ENCODE assay signal across 10 mouse cellular contexts in genomic region chr7:132658058-132658450, GRCm38 (mm10). TPM values are rescaled to one million over a fixed set of nuclear protein-coding genes. Genes with fewer than 3 reads are reported as not detected.
DNase-seq lines count a peak whose midpoint lies in the region; ATAC-seq and TF ChIP-seq lines count a peak whose summit lies in the region.
"Had no signal": no experiment of that assay in that cellular context is flagged by ENCODE, and none has a peak within 500 bp of the region (broad histone marks: within the 10 kb centered on the region; RNA-seq: fewer than 3 reads in every experiment).

No protein-coding gene starts in this region.

- no peak for DNase-seq in liver, embryonic 11.5 days (ENCODE audit: low spot score)
- peak; percentile 61 to 62 for DNase-seq in heart, adult 2 months
- peak; percentile 79 for DNase-seq in kidney, postnatal 0 days (ENCODE audit: low spot score)
- DNase-seq in retina, postnatal 1 day, result peak; percentile 35
- DNase-seq in urinary bladder, postnatal 10 days (ENCODE audit: low spot score), result no peak
- no peak for DNase-seq in urinary bladder, postnatal 36 days (ENCODE audit: low spot score in 2 of 2)
- no peak for DNase-seq in ovary, adult 18-20 months (ENCODE audit: low spot score)

- H3K4me2 ChIP-seq in liver, embryonic 16.5 days (ENCODE audit: low read depth, low read length), result no peak overlapping the region
- no peak overlapping the region for H3K4me2 ChIP-seq in liver, embryonic 11.5 days
- no peak overlapping the region for H3K4me2 ChIP-seq in kidney, postnatal 0 days (ENCODE audit: low read length)

- 40% methylated on average over 9 of the region's 9 CpGs for WGBS in liver, embryonic 16.5 days (ENCODE audit: insufficient replicate concordance)
- WGBS in liver, embryonic 11.5 days, result 25% methylated on average over 9 of the region's 9 CpGs
- WGBS in heart, adult 2 months, result 16% methylated on average over 9 of the region's 9 CpGs
- 4% methylated on average over 9 of the region's 9 CpGs for WGBS in kidney, postnatal 0 days

- ATAC-seq in liver, embryonic 16.5 days (ENCODE audit: low read depth), result no peak
- no peak for ATAC-seq in liver, embryonic 11.5 days (replicated peaks; ENCODE audit: low FRiP score)
- ATAC-seq in kidney, postnatal 0 days (replicated peaks; ENCODE audit: low FRiP score, low read depth), result no peak

- no peaks in the 10 kb centered on the region for H3K27me3 ChIP-seq in liver, embryonic 16.5 days (ENCODE audit: control insufficient read depth, insufficient read depth, low read depth, low read length)
- no peaks in the 10 kb centered on the region for H3K27me3 ChIP-seq in liver, embryonic 11.5 days (replicated peaks; ENCODE audit: control insufficient read depth, insufficient read depth, low read length)
- H3K27me3 ChIP-seq in heart, adult 2 months (ENCODE audit: control insufficient read depth, insufficient read depth, low read length), result no peaks in the 10 kb centered on the region
- H3K27me3 ChIP-seq in kidney, postnatal 0 days (ENCODE audit: insufficient read depth, low read length), result no peaks in the 10 kb centered on the region

- peak; percentile 48; the same call in 1 of the 2 replicates for TF ChIP-seq POLR2A in heart, adult 2 months (IDR thresholded peaks at IDR 0.05; ENCODE audit: insufficient read depth, low read depth, low read length)

- 0 out of 2 replicates have a peak, but pooled peaks have one; percentile 42 for TF ChIP-seq EP300 in heart, adult 2 months (IDR thresholded peaks at IDR 0.05; ENCODE audit: insufficient read depth, low read depth, low read length)

- no peaks in the 10 kb centered on the region for H3K79me2 ChIP-seq in heart, adult 2 months (replicated peaks; ENCODE audit: control insufficient read depth, insufficient read depth, low read length)

- H3K4me3 ChIP-seq in liver, embryonic 16.5 days (ENCODE audit: low read depth, low read length), result no peak overlapping the region
- H3K4me3 ChIP-seq in liver, embryonic 11.5 days (ENCODE audit: low read depth, low read length), result no peak overlapping the region
- H3K4me3 ChIP-seq in heart, adult 2 months, result no peak overlapping the region
- no peak overlapping the region for H3K4me3 ChIP-seq in kidney, postnatal 0 days (replicated peaks; ENCODE audit: low read depth, low read length)

- H3K9me3 ChIP-seq in liver, embryonic 16.5 days (replicated peaks; ENCODE audit: control insufficient read depth, low read length), result no peaks in the 10 kb centered on the region
- no peaks in the 10 kb centered on the region for H3K9me3 ChIP-seq in liver, embryonic 11.5 days (ENCODE audit: control insufficient read depth, low read length)
- no peaks in the 10 kb centered on the region for H3K9me3 ChIP-seq in kidney, postnatal 0 days (replicated peaks; ENCODE audit: low read length)

- TF ChIP-seq CTCF in heart, adult 2 months (IDR thresholded peaks at IDR 0.05), result no peak
- TF ChIP-seq CTCF in kidney, postnatal 0 days (IDR thresholded peaks at IDR 0.05; ENCODE audit: low read depth), result peak; percentile 18; the same call in 1 of the 2 replicates

- H3K4me1 ChIP-seq in liver, embryonic 16.5 days (ENCODE audit: control insufficient read depth, low read depth, low read length), result peaks cover 6% of the 10 kb centered on the region
- H3K4me1 ChIP-seq in liver, embryonic 11.5 days (replicated peaks; ENCODE audit: control insufficient read depth, insufficient read depth, low read length), result peaks cover 22% of the 10 kb centered on the region
- H3K4me1 ChIP-seq in heart, adult 2 months (ENCODE audit: control insufficient read depth, insufficient read depth, low read length), result peaks cover 31% of the 10 kb centered on the region
- H3K4me1 ChIP-seq in kidney, postnatal 0 days (replicated peaks; ENCODE audit: insufficient read depth, low read length), result peaks cover 35% of the 10 kb centered on the region

- H3K36me3 ChIP-seq in liver, embryonic 16.5 days (ENCODE audit: control insufficient read depth, insufficient read depth), result no peaks in the 10 kb centered on the region
- no peaks in the 10 kb centered on the region for H3K36me3 ChIP-seq in liver, embryonic 11.5 days (ENCODE audit: control insufficient read depth, insufficient read depth, low read length)
- H3K36me3 ChIP-seq in heart, adult 2 months (ENCODE audit: control insufficient read depth, insufficient read depth, low read length), result no peaks in the 10 kb centered on the region
- no peaks in the 10 kb centered on the region for H3K36me3 ChIP-seq in kidney, postnatal 0 days (ENCODE audit: insufficient read depth, low read length)

- peak overlapping the region; percentile 18; the same call in 1 of the 2 replicates for H3K27ac ChIP-seq in liver, embryonic 16.5 days (ENCODE audit: low read length)
- H3K27ac ChIP-seq in liver, embryonic 11.5 days (ENCODE audit: low read depth, low read length), result no peak overlapping the region; the same call in 1 of the 2 replicates
- peak overlapping the region; percentile 87 for H3K27ac ChIP-seq in heart, adult 2 months
- peak overlapping the region; percentile 62 for H3K27ac ChIP-seq in kidney, postnatal 0 days

- intact Hi-C loops in heart, adult 2 months (cut with DNase I), result loop anchor here (1.0 to 5.0 kb wide), 2 partner anchors 12 to 239 kb away; no protein-coding TSS in a partner anchor

- H3K9ac ChIP-seq in liver, embryonic 16.5 days (ENCODE audit: low read depth, low read length), result no peak overlapping the region
- no peak overlapping the region for H3K9ac ChIP-seq in liver, embryonic 11.5 days (ENCODE audit: low read depth, low read length)
- peak overlapping the region; percentile 11; the same call in 1 of the 2 replicates for H3K9ac ChIP-seq in heart, adult 2 months (ENCODE audit: low read depth, low read length)
- H3K9ac ChIP-seq in kidney, postnatal 0 days (ENCODE audit: low read depth, low read length), result peak overlapping the region; percentile 35; the same call in 1 of the 2 replicates

RNA-seq across cellular contexts. Expression of gene Lhpp, which starts 47.6 kb away (rescaled TPM):
- polyA plus RNA-seq in liver, embryonic 16.5 days (2015; fragmentation: Nextera tagmentation; extraction: Ambion mirVana), result 4.0 and 4.4 TPM in 2 replicates
- polyA plus RNA-seq in liver, embryonic 11.5 days (2014; fragmentation: Nextera tagmentation; extraction: Ambion mirVana), result 15.8 TPM in 2 replicates
- total RNA-seq in heart, adult 2 months (2021), result 10 to 100 TPM; 13.8 to 13.9 TPM
- 22.0 and 26.6 TPM in 2 replicates for polyA plus RNA-seq in heart, adult 2 months (2012; rRNA removed)
- polyA plus RNA-seq in kidney, postnatal 0 days (2015; fragmentation: Nextera tagmentation; extraction: Ambion mirVana), result 16.5 and 16.8 TPM in 2 replicates

RNA-seq across cellular contexts. Expression of gene Nkx1-2, which starts 58.6 kb away (rescaled TPM):
- polyA plus RNA-seq in liver, embryonic 16.5 days (2015; fragmentation: Nextera tagmentation; extraction: Ambion mirVana), result not detected in 2 replicates
- not detected in 2 replicates for polyA plus RNA-seq in liver, embryonic 11.5 days (2014; fragmentation: Nextera tagmentation; extraction: Ambion mirVana)
- total RNA-seq in heart, adult 2 months (2021), result not detected
- not detected in 2 replicates for polyA plus RNA-seq in heart, adult 2 months (2012; rRNA removed)
- polyA plus RNA-seq in kidney, postnatal 0 days (2015; fragmentation: Nextera tagmentation; extraction: Ambion mirVana), result 0.05 and 0.07 TPM in 2 replicates
- total RNA-seq: heart, postnatal 10 days; neutrophil, adult 5-6 weeks had no signal

Comparison
In these comparisons a context has a peak if more than half of its experiments do, and no peak if none do; other contexts are left out.
1. H3K9ac ChIP-seq: peak in heart, adult 2 months (single experiment) and kidney, postnatal 0 days (single experiment); none in liver, embryonic 16.5 days (single experiment) and liver, embryonic 11.5 days (single experiment).
2. DNase-seq: peak in heart, adult 2 months (2 of 2), kidney, postnatal 0 days (single experiment) and retina, postnatal 1 day (single experiment); none in liver, embryonic 11.5 days (single experiment), urinary bladder, postnatal 10 days (single experiment), urinary bladder, postnatal 36 days (0 of 2) and ovary, adult 18-20 months (single experiment).